Mouse (Mus musculus) cerebellum, adult 11 months (tissue): Measurements from ENCODE around the gene C330007P06Rik.

ENCODE experiments used
- DNase-seq: peaks from one replicate; pipeline ENCODE4 v3.0.0; 2022

C330007P06Rik gene

GRCm38 (mm10) chrX:36833397-36834084 lies 40.4 kb downstream of the C330007P06Rik start:
- peak; percentile 58 for DNase-seq

GRCm38 (mm10) chrX:36831632-36832031 lies 42.3 kb downstream of the C330007P06Rik start:
- DNase-seq, result no peak

GRCm38 (mm10) chrX:36830271-36830670 lies 43.6 kb downstream of the C330007P06Rik start:
- DNase-seq, result no peak

GRCm38 (mm10) chrX:36826873-36827272 lies 47.0 kb downstream of the C330007P06Rik start:
- DNase-seq, result no peak

- DNase-seq, result no peak
Measured at GRCm38 (mm10) chrX:36825032-36825431, 48.9 kb downstream of the C330007P06Rik start.

- DNase-seq, result no peak
Measured at GRCm38 (mm10) chrX:36823932-36824711, 49.8 kb downstream of the C330007P06Rik start.

- no peak for DNase-seq
Measured at GRCm38 (mm10) chrX:36820201-36820600, 53.7 kb downstream of the C330007P06Rik start.

DNA sequence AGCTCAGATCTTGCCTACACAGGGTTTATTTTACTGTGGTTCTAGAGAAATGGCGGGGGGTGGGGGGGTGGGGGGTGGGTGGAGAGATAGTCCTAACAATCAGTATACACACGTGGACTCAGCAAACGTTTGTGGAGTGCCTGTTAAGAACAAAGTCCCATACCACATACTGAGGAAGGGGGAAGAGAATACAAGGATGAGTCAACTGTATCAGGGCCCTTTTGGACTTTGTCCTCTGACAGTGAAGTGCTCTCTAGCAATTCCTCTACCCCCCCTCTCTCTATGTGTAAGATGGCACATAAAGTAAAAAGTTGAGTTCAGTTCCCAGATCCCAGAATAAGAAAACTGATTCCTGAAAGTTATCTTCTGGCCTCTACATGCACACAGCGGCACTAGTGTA lies 54.3 kb downstream of the C330007P06Rik start:
- no peak for DNase-seq

DNA sequence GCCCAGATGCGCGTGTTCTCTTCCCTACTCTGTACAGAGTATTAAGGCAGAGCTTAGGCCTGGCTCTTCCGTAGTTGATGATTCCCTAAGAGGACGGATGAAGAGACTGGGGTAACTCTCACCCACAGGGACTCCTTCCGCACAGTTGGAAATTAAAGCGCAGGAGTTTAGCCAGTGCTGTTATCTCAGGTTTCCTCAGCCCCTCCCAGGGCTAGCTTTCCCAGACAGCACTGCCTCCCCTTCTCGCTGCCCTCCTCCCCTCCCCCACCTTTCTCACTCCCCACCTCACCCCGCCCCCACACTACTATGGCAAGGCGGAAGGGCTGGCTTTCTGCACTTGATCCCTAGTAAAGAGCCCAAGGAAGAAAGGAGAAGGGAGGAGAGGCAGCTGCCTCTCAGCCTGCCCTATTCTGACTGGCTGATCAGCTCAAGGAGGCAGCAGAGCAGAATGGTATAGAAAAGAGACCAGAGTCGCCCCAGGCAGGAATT lies 56.9 kb downstream of the C330007P06Rik start:
- DNase-seq, result no peak

DNA sequence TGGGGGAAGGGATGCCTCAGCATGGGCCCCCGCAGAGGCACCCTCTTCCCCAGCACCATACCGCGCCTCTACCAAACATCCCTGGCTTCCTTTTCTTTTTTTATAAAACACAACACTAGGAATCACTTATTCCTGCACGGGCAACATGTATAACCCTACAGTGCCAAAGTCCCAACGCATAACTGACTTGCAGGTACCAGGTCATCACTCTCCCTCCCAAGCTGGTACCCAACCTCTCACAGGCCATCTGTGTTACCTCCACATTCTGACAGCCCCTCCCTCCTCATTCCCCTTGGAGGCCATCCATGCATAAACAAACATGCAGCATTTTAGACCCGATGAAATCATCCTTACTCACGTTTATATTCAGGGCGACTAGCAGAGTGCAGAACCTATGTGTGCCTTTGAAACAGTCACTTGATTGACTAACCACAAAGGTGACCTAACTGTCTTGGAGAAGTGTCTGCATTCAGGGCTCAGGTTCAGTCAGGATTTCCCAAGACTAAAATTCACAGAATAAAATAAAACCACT lies 57.5 kb downstream of the C330007P06Rik start:
- no peak for DNase-seq

GRCm38 (mm10) chrX:36815439-36815838 lies 58.5 kb downstream of the C330007P06Rik start:
- DNase-seq, result no peak

DNA sequence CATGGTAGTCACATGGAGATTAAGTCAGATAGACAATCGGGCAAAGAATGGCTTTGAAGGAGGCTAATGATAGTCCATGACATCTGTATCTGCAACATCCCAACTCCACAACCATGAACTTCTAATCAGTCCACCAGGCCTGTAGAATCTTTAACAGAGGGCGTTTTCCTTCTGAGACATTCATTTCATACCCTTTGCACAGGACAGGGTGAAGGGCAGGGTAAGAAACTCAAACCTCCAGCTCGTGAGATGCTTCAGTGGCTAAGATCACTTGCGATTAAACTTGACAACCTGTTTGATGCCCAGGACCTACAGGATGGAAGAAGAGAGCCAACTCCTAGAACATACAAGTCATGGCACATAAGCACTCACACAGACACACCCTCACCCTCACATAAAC lies 58.9 kb downstream of the C330007P06Rik start:
- no peak for DNase-seq

- no peak for DNase-seq
Measured at GRCm38 (mm10) chrX:36814161-36814836, 59.6 kb downstream of the C330007P06Rik start.

- DNase-seq, result no peak
Measured at GRCm38 (mm10) chrX:36811377-36811776, 62.5 kb downstream of the C330007P06Rik start.

DNA sequence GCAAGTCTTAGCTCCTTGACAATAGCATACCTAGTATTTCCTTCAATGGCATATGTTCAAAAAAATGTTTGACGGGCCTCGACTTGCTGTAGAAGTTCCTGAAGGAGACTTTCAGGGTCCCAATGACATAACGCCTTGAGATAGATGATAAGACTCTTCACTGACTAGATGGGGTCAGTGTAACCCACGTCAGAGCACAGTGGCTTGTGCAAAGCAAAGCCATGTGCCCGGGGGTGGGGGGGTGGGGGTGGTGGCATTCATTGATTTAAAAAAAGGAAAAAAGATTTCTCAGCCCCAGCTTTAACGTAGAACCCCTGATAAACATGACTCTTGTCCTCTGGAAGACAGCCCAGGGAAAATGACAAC lies 65.6 kb downstream of the C330007P06Rik start:
- DNase-seq, result no peak

GRCm38 (mm10) chrX:36807360-36808317 lies 66.3 kb downstream of the C330007P06Rik start:
- peak; percentile 87 for DNase-seq

- DNase-seq, result no peak
Measured at GRCm38 (mm10) chrX:36805466-36806235, 68.3 kb downstream of the C330007P06Rik start.

GRCm38 (mm10) chrX:36804196-36804595 lies 69.7 kb downstream of the C330007P06Rik start:
- no peak for DNase-seq

- no peak for DNase-seq
Measured at GRCm38 (mm10) chrX:36803189-36803588, 70.7 kb downstream of the C330007P06Rik start.

GRCm38 (mm10) chrX:36799131-36799879 lies 74.6 kb downstream of the C330007P06Rik start:
- no peak for DNase-seq
